Mouse (Mus musculus) kidney, adult 2 months (tissue): ENCODE data around the gene Zfpl1. TPM values are rescaled to one million over a fixed set of nuclear protein-coding genes. Genes with fewer than 3 reads are reported as not detected.
A peak's percentile ranks its signal among the peaks of the same experiment; 100 is the strongest.

Experiments
- DNase-seq: peaks from one replicate; pipeline ENCODE4 v3.0.0; 2021
- H3K27ac ChIP-seq: fragments of 200-500 bp; 2 replicates; pipeline ENCODE4 v1.5.1; 2012; ENCODE audit warnings: low read depth, low read length, control low read depth, inconsistent platforms; ENCODE audit not compliant: insufficient read depth
- H3K27me3 ChIP-seq: fragments of 200-500 bp; replicated peaks from 2 replicates; pipeline ENCODE4 v1.6.1; 2012; ENCODE audit warnings: mild to moderate bottlenecking, moderate library complexity, low read length, inconsistent platforms; ENCODE audit not compliant: control insufficient read depth, insufficient read depth
- H3K36me3 ChIP-seq: fragments of 200-500 bp; 2 replicates; pipeline ENCODE4 v1.6.1; 2012; ENCODE audit warnings: mild to moderate bottlenecking, moderate library complexity, low read length, inconsistent platforms; ENCODE audit not compliant: control insufficient read depth, insufficient read depth
- H3K4me1 ChIP-seq: fragments of 200-500 bp; 2 replicates; pipeline ENCODE4 v1.6.1; 2011; ENCODE audit warnings: low read length; ENCODE audit not compliant: control insufficient read depth, insufficient read depth
- H3K4me3 ChIP-seq: fragments of 200-500 bp; 2 replicates; pipeline ENCODE4 v1.5.1; 2011; ENCODE audit warnings: mild to moderate bottlenecking, low read depth, low read length, control low read depth; ENCODE audit not compliant: insufficient read depth
- CTCF ChIP-seq: fragments of 200-500 bp; conservative IDR thresholded peaks from 2 replicates; pipeline ENCODE4 v1.5.1; 2011; ENCODE audit warnings: low read depth, mild to moderate bottlenecking, control low read depth, low read length, moderate library complexity, mixed read lengths; ENCODE audit not compliant: insufficient read depth, insufficient read length
- POLR2A ChIP-seq: fragments of 200-500 bp; IDR thresholded peaks from one replicate; pipeline ENCODE4 v1.6.1; 2011; ENCODE audit warnings: low read depth, low read length, control low read depth
- whole genome bisulfite sequencing: fragments of 180-500 bp; shearing (Covaris S2); methylation state at CpG from one replicate; pipeline ENCODE4 v1.1.7; 2018; 5-methylcytosine and 5-hydroxymethylcytosine counted together
- polyA plus RNA-seq: library from polyadenylated mRNA; depleted of rRNA; stranded (reverse); fragments of >200 nt; gene quantifications from 2 replicates; pipeline ENCODE4 v1.2.3, GENCODE M21; 2012

Gene Zfpl1
- polyA plus RNA-seq, 1 experiment = 77.1 TPM

DNA sequence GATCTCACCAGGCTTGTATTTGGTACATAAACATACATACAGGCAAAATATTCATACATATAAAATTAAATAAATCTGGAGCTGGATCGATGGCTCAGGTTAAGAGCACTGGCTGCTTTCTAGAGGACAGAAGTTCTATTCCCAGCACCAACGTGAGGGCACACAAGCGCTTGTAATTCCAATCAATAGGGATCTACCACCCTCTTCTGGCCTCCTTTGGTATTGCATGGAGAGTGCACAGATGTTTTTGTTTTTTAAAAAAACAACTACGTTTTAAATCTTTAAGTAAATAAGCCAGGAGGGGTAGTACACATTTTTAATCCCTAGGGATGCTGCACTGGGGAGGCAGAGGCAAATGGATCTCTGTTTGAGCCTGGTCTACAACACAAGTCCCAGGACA, 41.5 kb upstream of the Zfpl1 start:
- no peaks in the 10 kb centered on the region for H3K36me3 ChIP-seq
- H3K4me3 ChIP-seq = no peak overlapping the region
- H3K27ac ChIP-seq = no peak overlapping the region
- no peaks in the 10 kb centered on the region for H3K27me3 ChIP-seq
- peak; percentile 61 for TF ChIP-seq CTCF
- TF ChIP-seq POLR2A = no peak
- H3K4me1 ChIP-seq = peaks cover 2% of the 10 kb centered on the region; the same call in 1 of the 2 replicates
- DNase-seq = peak; percentile 74
- 27% methylated on average over 4 of the region's 4 CpGs for WGBS

GRCm38 (mm10) chr19:6124898-6125297, 40.1 kb upstream of the Zfpl1 start:
- Histone ChIP-seq H3K4me3 (no peak overlapping the region), H3K4me1 (peaks cover 2% of the 10 kb centered on the region; the same call in 1 of the 2 replicates), H3K27me3 (no peaks in the 10 kb centered on the region), H3K36me3 (no peaks in the 10 kb centered on the region), H3K27ac (no peak overlapping the region)
- no peak for TF ChIP-seq CTCF
- TF ChIP-seq POLR2A = no peak
- DNase-seq = no peak
- WGBS = 65% methylated on average over 2 of the region's 2 CpGs

GRCm38 (mm10) chr19:6123330-6123729, 38.6 kb upstream of the Zfpl1 start:
- DNase-seq = no peak
- no peak overlapping the region for H3K27ac ChIP-seq
- WGBS = 64% methylated on average over 8 of the region's 8 CpGs

GRCm38 (mm10) chr19:6121761-6122160, 37.0 kb upstream of the Zfpl1 start:
- H3K4me3 ChIP-seq = no peak overlapping the region
- H3K4me1 ChIP-seq = peaks cover 5% of the 10 kb centered on the region; the same call in 1 of the 2 replicates
- no peaks in the 10 kb centered on the region for H3K36me3 ChIP-seq
- TF ChIP-seq CTCF (no peak), POLR2A (no peak)
- no peak overlapping the region for H3K27ac ChIP-seq
- WGBS = 49% methylated on average over 19 of the region's 19 CpGs
- no peaks in the 10 kb centered on the region for H3K27me3 ChIP-seq
- DNase-seq = no peak

More at GRCm38 (mm10) chr19:6123330-6123729, 38.6 kb upstream of the Zfpl1 start:
- H3K4me1 ChIP-seq = peaks cover 5% of the 10 kb centered on the region; the same call in 1 of the 2 replicates
- H3K4me3 ChIP-seq = no peak overlapping the region
- no peaks in the 10 kb centered on the region for H3K36me3 ChIP-seq
- H3K27me3 ChIP-seq = no peaks in the 10 kb centered on the region
- TF ChIP-seq CTCF (no peak), POLR2A (no peak)

GRCm38 (mm10) chr19:6118677-6119185, 34.0 kb upstream of the Zfpl1 start:
- Histone ChIP-seq H3K27ac (peak overlapping the region; percentile 44), H3K36me3 (no peaks in the 10 kb centered on the region), H3K4me1 (peaks cover 3% of the 10 kb centered on the region; the same call in 1 of the 2 replicates), H3K4me3 (peak overlapping the region; percentile 15), H3K27me3 (no peaks in the 10 kb centered on the region)
- no peak for TF ChIP-seq POLR2A
- no peak for TF ChIP-seq CTCF
- no peak for DNase-seq
- 3% methylated on average over 8 of the region's 8 CpGs for WGBS

DNA sequence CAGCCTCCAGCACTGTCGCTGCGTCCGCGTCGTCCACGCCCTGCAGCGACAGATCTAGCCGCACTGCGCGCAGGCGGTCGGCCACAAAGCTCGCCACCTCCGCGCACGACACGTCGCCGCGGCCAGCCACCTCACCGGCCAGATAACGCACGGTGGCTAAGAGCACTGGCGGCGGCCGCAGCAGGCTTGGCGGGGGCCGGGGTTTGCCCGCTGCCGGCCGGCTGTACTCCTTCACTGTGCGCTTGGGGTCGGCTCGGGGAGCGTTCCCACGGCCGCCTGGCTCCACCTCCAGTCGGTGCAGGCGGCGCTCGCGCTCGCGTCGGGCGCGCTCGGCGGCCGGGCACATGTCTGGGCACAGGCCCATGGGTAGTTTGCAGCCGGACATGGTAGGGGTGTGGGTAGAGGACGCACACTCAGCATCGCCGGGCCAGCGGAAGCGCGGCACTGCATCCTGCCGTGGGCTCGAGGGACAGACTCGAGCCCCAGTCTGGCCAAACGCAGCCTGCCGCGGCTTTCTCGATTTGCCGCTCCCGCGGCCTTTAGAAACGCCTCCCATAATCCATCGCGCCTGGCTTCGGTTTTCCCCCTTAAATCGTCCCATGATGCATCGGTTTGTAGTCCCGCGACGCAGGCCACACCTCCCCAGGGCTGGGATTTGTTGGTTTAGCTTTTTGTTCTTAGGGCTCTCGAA, 33.4 kb upstream of the Zfpl1 start, which contains the start of gene Sac3d1:
Gene Sac3d1, minus strand, starts transcription at position 665 of the 691 bp plus-strand sequence.
- Histone ChIP-seq H3K27me3 (no peaks in the 10 kb centered on the region), H3K27ac (peak within 1 kb of the TSS; percentile 44), H3K4me3 (peak within 1 kb of the TSS; percentile 77), H3K4me1 (peaks cover 3% of the 10 kb centered on the region; the same call in 1 of the 2 replicates), H3K36me3 (no peaks in the 10 kb centered on the region)
- DNase-seq = peak; percentile 95
- under 1% methylated on average over 77 of the region's 77 CpGs for WGBS
- no peak for TF ChIP-seq CTCF
- TF ChIP-seq POLR2A = peak; percentile 16

- no peaks in the 10 kb centered on the region for H3K36me3 ChIP-seq
- no peak for TF ChIP-seq POLR2A
- TF ChIP-seq CTCF = no peak
- WGBS = 4% methylated on average over 32 of the region's 32 CpGs
- H3K4me3 ChIP-seq = peak overlapping the region; percentile 77
- DNase-seq = no peak
- H3K4me1 ChIP-seq = peaks cover 7% of the 10 kb centered on the region; the same call in 1 of the 2 replicates
- peak overlapping the region; percentile 40 for H3K27ac ChIP-seq
- H3K27me3 ChIP-seq = no peaks in the 10 kb centered on the region
Measured at GRCm38 (mm10) chr19:6117346-6117985, 32.7 kb upstream of the Zfpl1 start.
